Mouse (Mus musculus) neutrophil, adult 59 days (primary cell): ENCODE results near the gene Gm5965. TPM values are rescaled to one million over a fixed set of nuclear protein-coding genes. Genes with fewer than 3 reads are reported as not detected.

Experiments used
- total RNA-seq, 2 experiments: library from RNA; stranded (reverse); gene quantifications; 1 replicate in 1 of 2; 2 replicates in 1 of 2; pipeline ENCODE4 v1.2.4; 2023

Gm5965 gene
- total RNA-seq, result not detected

GRCm38 (mm10) chr16:88777596-88777995 is at the start of gene Gm5965:
Gene Gm5965, plus strand, starts transcription at chr16:88777896.

GRCm38 (mm10) chr16:88728812-88729275 is 48.9 kb upstream of the Gm5965 start, which contains the start of gene Krtap13-1:
Gene Krtap13-1, plus strand, starts transcription at chr16:88728862.

GRCm38 (mm10) chr16:88751535-88751934 is 26.2 kb upstream of the Gm5965 start, which contains the start of gene Krtap13:
Gene Krtap13, minus strand, starts transcription at chr16:88751635.

GRCm38 (mm10) chr16:88758547-88758946 is 19.1 kb upstream of the Gm5965 start, which contains the start of gene 2310034C09Rik:
Gene 2310034C09Rik, plus strand, starts transcription at chr16:88758847.

GRCm38 (mm10) chr16:88774106-88774505 is 3.6 kb upstream of the Gm5965 start, which contains the start of gene 2310057N15Rik:
Gene 2310057N15Rik, minus strand, starts transcription at chr16:88774206.

GRCm38 (mm10) chr16:88811827-88812226 is 34.1 kb downstream of the Gm5965 start, which contains the start of gene Gm20741:
Gene Gm20741, minus strand, starts transcription at chr16:88812220.

GRCm38 (mm10) chr16:88820066-88820465 is 42.4 kb downstream of the Gm5965 start, which contains the start of gene Krtap15:
Gene Krtap15, plus strand, starts transcription at chr16:88820215.

GRCm38 (mm10) chr16:88826095-88826652 is 48.5 kb downstream of the Gm5965 start, which contains the start of gene Krtap14:
Gene Krtap14, minus strand, starts transcription at chr16:88826145.

Other genes starting within 250 kb of the Gm5965 start
- gene Cldn8, start 214.7 kb upstream of the Gm5965 start, total RNA-seq, result not detected
- not detected for gene Krtap24-1, start 165.6 kb upstream of the Gm5965 start, total RNA-seq
- not detected for gene 2310079G19Rik, start 150.2 kb upstream of the Gm5965 start, total RNA-seq
- not detected for gene Krtap26-1, start 130.1 kb upstream of the Gm5965 start, total RNA-seq
- not detected for gene Krtap27-1, start 106.2 kb upstream of the Gm5965 start, total RNA-seq
- not detected for gene 2310061N02Rik, start 69.9 kb upstream of the Gm5965 start, total RNA-seq
- not detected for gene Krtap13-1, start 49.0 kb upstream of the Gm5965 start, total RNA-seq
- gene Krtap13, start 26.3 kb upstream of the Gm5965 start, total RNA-seq, result not detected
- gene 2310034C09Rik, start 19.0 kb upstream of the Gm5965 start, total RNA-seq, result not detected
- gene 2310057N15Rik, start 3.7 kb upstream of the Gm5965 start, total RNA-seq, result not detected
- gene Gm20741, start 34.3 kb downstream of the Gm5965 start, total RNA-seq, result not detected
- gene Krtap15, start 42.3 kb downstream of the Gm5965 start, total RNA-seq, result not detected
- not detected for gene Krtap14, start 48.2 kb downstream of the Gm5965 start, total RNA-seq
- not detected for gene Krtap19-1, start 91.5 kb downstream of the Gm5965 start, total RNA-seq
- gene Krtap19-2, start 96.4 kb downstream of the Gm5965 start, total RNA-seq, result not detected
- not detected for gene Krtap19-3, start 100.1 kb downstream of the Gm5965 start, total RNA-seq
- not detected for gene Krtap19-4, start 107.2 kb downstream of the Gm5965 start, total RNA-seq
- gene Krtap19-5, start 118.6 kb downstream of the Gm5965 start, total RNA-seq, result not detected
- gene Krtap19-9b, start 154.4 kb downstream of the Gm5965 start, total RNA-seq, result not detected
- gene Krtap16-3, start 185.0 kb downstream of the Gm5965 start, total RNA-seq, result not detected
- not detected for gene Krtap22-2, start 232.9 kb downstream of the Gm5965 start, total RNA-seq
- not detected for gene Gm10229, start 237.4 kb downstream of the Gm5965 start, total RNA-seq